Mouse (Mus musculus) stomach, postnatal 0 days (tissue): ENCODE results near the gene Wdr20rt.

Experiments used
- CTCF ChIP-seq: IDR thresholded peaks from 2 replicates; pipeline ENCODE4 v1.5.1; 2016; ENCODE audit warnings: antibody characterized with exemption, low read depth, mild to moderate bottlenecking, moderate library complexity
- EP300 ChIP-seq: optimal IDR thresholded peaks from 2 replicates; pipeline ENCODE3; 2016; ENCODE audit warnings: antibody characterized with exemption

- TF ChIP-seq CTCF: no peak
- TF ChIP-seq EP300: no peak
Observed at GRCm38 (mm10) chr12:65250116-65250738, 24.9 kb downstream of the Wdr20rt start.
